Mouse (Mus musculus) MEL (cell line): ENCODE measurements around the gene Kcng4.

Experiments
- CHD2 ChIP-seq: IDR thresholded peaks from 2 replicates; pipeline ENCODE4 v1.6.1; 2011; ENCODE audit warnings: low read length, improper control_type of control experiment
- CTCF ChIP-seq, 3 experiments: IDR thresholded peaks in 2 of 3; conservative IDR thresholded peaks in 1 of 3; 2 replicates each; pipeline ENCODE4 v1.5.1; 2011 to 2012; ENCODE audit warnings: low read length in 3 of 3, low read depth in 2 of 3, mild to moderate bottlenecking in 2 of 3, improper control_type of control experiment in 1 of 3, inconsistent platforms in 1 of 3, mixed read lengths in 1 of 3, moderate library complexity in 1 of 3; ENCODE audit not compliant: control insufficient read depth in 1 of 3, insufficient read depth in 1 of 3, poor library complexity in 1 of 3, severe bottlenecking in 1 of 3
- KAT2A ChIP-seq: conservative IDR thresholded peaks from 2 replicates; pipeline ENCODE4 v1.6.1; 2012; ENCODE audit warnings: low read depth, low read length, improper control_type of control experiment, inconsistent platforms
- MAFK ChIP-seq: IDR thresholded peaks from 2 replicates; pipeline ENCODE4 v1.6.1; 2011; ENCODE audit warnings: low read depth, mild to moderate bottlenecking, low read length, improper control_type of control experiment, borderline replicate concordance
- MEF2A ChIP-seq: IDR thresholded peaks from 2 replicates; pipeline ENCODE4 v1.6.1; 2014; ENCODE audit warnings: low read depth, mild to moderate bottlenecking, inconsistent platforms, low read length, improper control_type of control experiment; ENCODE audit not compliant: poor library complexity, insufficient replicate concordance, severe bottlenecking; ENCODE audit errors: extremely low read depth
- POLR2A ChIP-seq, 2 experiments: IDR thresholded peaks; 2 replicates each; pipeline ENCODE4 v1.6.1; 2011 to 2012; ENCODE audit warnings: low read length in 2 of 2, mild to moderate bottlenecking in 2 of 2, control low read depth in 1 of 2, improper control_type of control experiment in 1 of 2, low read depth in 1 of 2, moderate library complexity in 1 of 2; ENCODE audit not compliant: control insufficient read depth in 1 of 2, insufficient read depth in 1 of 2, poor library complexity in 1 of 2
- SIN3A ChIP-seq: IDR thresholded peaks from 2 replicates; pipeline ENCODE4 v1.6.1; 2012; ENCODE audit warnings: low read length, improper control_type of control experiment, inconsistent platforms

GRCm38 (mm10) chr8:119579096-119579495 is 56.4 kb downstream of the Kcng4 start:
- TF ChIP-seq KAT2A (no peak), CTCF (IDR thresholded peaks at IDR 0.05 in 2 of 3, conservative IDR thresholded peaks at IDR 0.05 in 1 of 3; ENCODE audit: control insufficient read depth in 1 of 3, insufficient read depth in 1 of 3, low read depth in 2 of 3, low read length in 3 of 3, poor library complexity in 1 of 3, severe bottlenecking in 1 of 3) (no peak), MAFK (no peak), SIN3A (no peak), POLR2A (IDR thresholded peaks at IDR 0.05; ENCODE audit: control insufficient read depth in 1 of 2, insufficient read depth in 1 of 2, low read depth in 1 of 2, low read length in 2 of 2, poor library complexity in 1 of 2) (no peak), MEF2A (no peak), CHD2 (no peak)
